Mouse (Mus musculus) heart, adult 2 months (tissue): ENCODE measurements around the gene Chrm1.

Experiments
- CTCF ChIP-seq: fragments of 200-600 bp; IDR thresholded peaks from 2 replicates; pipeline ENCODE4 v1.8.1; 2022; ENCODE audit warnings: antibody characterized with exemption, mild to moderate bottlenecking, moderate library complexity
- EP300 ChIP-seq: fragments of 200-500 bp; IDR thresholded peaks from 2 replicates; pipeline ENCODE4 v1.6.1; 2011; ENCODE audit warnings: low read depth, low read length, control low read depth; ENCODE audit not compliant: insufficient read depth
- POLR2A ChIP-seq: fragments of 200-500 bp; IDR thresholded peaks from 2 replicates; pipeline ENCODE4 v1.6.1; 2011; ENCODE audit warnings: mild to moderate bottlenecking, low read depth, low read length, control low read depth; ENCODE audit not compliant: insufficient read depth

DNA sequence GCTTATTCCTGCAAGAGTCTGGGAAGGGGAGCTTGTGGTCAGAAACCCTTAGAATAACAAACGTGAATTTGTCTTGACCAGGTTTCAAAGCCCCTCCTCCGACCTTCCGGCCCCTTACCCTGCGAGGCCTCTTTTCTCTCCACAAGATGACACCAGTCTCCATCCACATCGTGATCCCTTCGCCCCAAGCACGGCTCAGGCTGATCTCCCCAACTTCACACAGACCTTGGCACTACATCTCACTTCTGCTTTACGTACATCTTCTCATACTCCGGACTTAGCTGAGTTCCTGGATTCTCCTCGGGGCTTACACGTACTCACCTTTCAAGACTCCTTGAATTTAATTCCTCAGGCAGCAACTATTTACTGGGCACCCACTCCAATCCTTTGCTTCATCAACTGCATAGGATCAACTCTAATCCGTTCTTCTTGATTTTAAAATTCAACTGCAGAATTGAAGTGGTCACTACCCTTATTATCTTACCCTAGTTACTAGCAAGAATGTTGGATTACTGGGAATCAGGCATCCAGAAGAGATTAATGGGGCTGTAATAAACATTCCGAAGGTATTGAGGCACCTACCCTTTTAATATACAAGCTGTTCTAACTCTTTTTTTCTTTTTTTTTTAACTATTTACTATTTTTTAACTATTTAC is 50.5 kb downstream of the Chrm1 start:
- TF ChIP-seq CTCF (no peak), EP300 (peak; percentile 4; the same call in 1 of the 2 replicates), POLR2A (no peak)
